Mouse (Mus musculus) large intestine, adult 2 months (tissue): ENCODE results near the gene Smad5. TPM values are rescaled to one million over a fixed set of nuclear protein-coding genes. Genes with fewer than 3 reads are reported as not detected.

ENCODE experiments used
- DNase-seq: peaks from one replicate; pipeline ENCODE4 v3.0.0-alpha.2; 2012; ENCODE audit warnings: low read depth, low spot score
- WGBS: fragments of 180-500 bp; shearing (Covaris S2); methylation state at CpG from one replicate; pipeline ENCODE4 v1.1.7; 2018; 5-methylcytosine and 5-hydroxymethylcytosine counted together
- polyA plus RNA-seq: library from polyadenylated mRNA; depleted of rRNA; stranded (reverse); fragments of >200 nt; gene quantifications from 2 replicates; pipeline ENCODE4 v1.2.3, GENCODE M21; 2012

Smad5 gene
- polyA plus RNA-seq, 1 experiment: 7.2 TPM

GRCm38 (mm10) chr13:56749377-56749776, 46.6 kb downstream of the Smad5 start:
- no peak for DNase-seq
- WGBS: 78% methylated on average over 7 of the region's 7 CpGs

- WGBS: 78% methylated on average over 5 of the region's 5 CpGs
- DNase-seq: no peak
Observed at GRCm38 (mm10) chr13:56751774-56752173, 49.0 kb downstream of the Smad5 start.

GRCm38 (mm10) chr13:56752474-56753191, 49.8 kb downstream of the Smad5 start:
- 13% methylated on average over 41 of the region's 41 CpGs for WGBS
- DNase-seq: no peak

GRCm38 (mm10) chr13:56753192-56753951, 50.6 kb downstream of the Smad5 start, which contains the start of gene Gm45623:
TSS of gene Gm45623 (minus strand) at chr13:56753827.
- WGBS: 12% methylated on average over 70 of the region's 71 CpGs
- no peak for DNase-seq

GRCm38 (mm10) chr13:56755871-56756270, 53.1 kb downstream of the Smad5 start:
- no peak for DNase-seq
- 39% methylated on average over 6 of the region's 6 CpGs for WGBS

GRCm38 (mm10) chr13:56757201-56757600, 54.4 kb downstream of the Smad5 start:
- DNase-seq: no peak
- WGBS: 29% methylated on average over 12 of the region's 12 CpGs

GRCm38 (mm10) chr13:56758492-56758891, 55.7 kb downstream of the Smad5 start:
- peak; percentile 54 for DNase-seq
- WGBS: 24% methylated on average over 6 of the region's 6 CpGs

- DNase-seq: no peak
- WGBS: 48% methylated on average over 13 of the region's 13 CpGs
Observed at GRCm38 (mm10) chr13:56762446-56763229, 59.8 kb downstream of the Smad5 start.

- DNase-seq: no peak
- WGBS: 44% methylated on average over 25 of the region's 25 CpGs
Observed at GRCm38 (mm10) chr13:56765284-56766032, 62.6 kb downstream of the Smad5 start.

GRCm38 (mm10) chr13:56766211-56766610, 63.4 kb downstream of the Smad5 start:
- no peak for DNase-seq
- WGBS: 58% methylated on average over 5 of the region's 5 CpGs

DNA sequence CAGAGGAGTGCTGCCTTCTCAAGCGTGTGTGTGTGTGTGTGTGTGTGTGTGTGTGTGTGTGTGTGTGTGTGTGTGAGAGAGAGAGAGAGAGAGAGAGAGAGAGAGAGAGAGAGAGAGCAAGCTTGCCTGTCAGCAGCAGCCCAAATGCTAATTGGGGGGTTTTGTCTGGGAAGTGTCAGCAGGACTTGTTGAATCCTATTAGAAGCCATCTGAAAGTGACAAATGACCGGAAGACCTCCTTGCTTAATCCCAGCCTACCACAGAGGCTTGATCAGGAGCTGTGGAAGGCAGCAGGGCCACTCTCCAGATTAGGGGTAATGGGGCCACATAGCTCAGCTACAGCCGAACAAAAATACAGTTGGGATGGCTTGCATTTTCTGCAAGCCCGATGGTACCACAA, 66.6 kb downstream of the Smad5 start:
- no peak for DNase-seq
- 59% methylated on average over 4 of the region's 4 CpGs for WGBS

GRCm38 (mm10) chr13:56770136-56770578, 67.3 kb downstream of the Smad5 start:
- no peak for DNase-seq

GRCm38 (mm10) chr13:56770786-56771185, 68.0 kb downstream of the Smad5 start:
- DNase-seq: no peak
- 67% methylated on average over 5 of the region's 5 CpGs for WGBS

More at GRCm38 (mm10) chr13:56770136-56770578, 67.3 kb downstream of the Smad5 start:
- 82% methylated on average over 1 of the region's 1 CpGs for WGBS

DNA sequence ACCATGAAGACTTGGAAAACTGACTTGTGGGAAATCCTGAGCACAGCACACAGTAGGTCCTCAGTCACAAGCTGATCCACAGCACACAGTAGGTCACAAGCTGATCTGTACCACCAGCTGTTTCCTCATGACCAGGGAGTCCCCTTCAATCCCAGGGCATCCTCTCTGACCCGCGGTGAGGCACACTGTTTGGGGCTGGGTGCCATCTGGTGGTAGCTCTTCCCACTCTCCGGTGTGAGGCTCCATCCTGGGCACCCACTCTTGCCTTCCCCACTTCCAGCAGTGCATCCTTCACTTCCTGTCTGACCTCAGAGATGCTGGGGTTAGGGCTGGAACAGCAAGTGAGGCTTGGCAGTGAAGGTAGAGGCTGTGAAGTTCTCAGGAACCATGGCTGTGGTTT, 69.8 kb downstream of the Smad5 start:
- WGBS: 31% methylated on average over 3 of the region's 3 CpGs
- no peak for DNase-seq

GRCm38 (mm10) chr13:56773262-56773870, 70.6 kb downstream of the Smad5 start:
- no peak for DNase-seq
- 57% methylated on average over 14 of the region's 14 CpGs for WGBS

- 56% methylated on average over 5 of the region's 5 CpGs for WGBS
- DNase-seq: no peak
Observed at GRCm38 (mm10) chr13:56774304-56774703, 71.5 kb downstream of the Smad5 start.

- DNase-seq: no peak
- 70% methylated on average over 13 of the region's 13 CpGs for WGBS
Observed at GRCm38 (mm10) chr13:56780746-56781469, 78.1 kb downstream of the Smad5 start.

- no peak for DNase-seq
- 83% methylated on average over 3 of the region's 3 CpGs for WGBS
Observed at GRCm38 (mm10) chr13:56781697-56782096, 78.9 kb downstream of the Smad5 start.
